Mouse (Mus musculus) spleen, adult 18-20 months (tissue): ENCODE data around the gene Lrrc4.
A peak's percentile ranks its signal among the peaks of the same experiment; 100 is the strongest.

Source experiments
- DNase-seq, 2 experiments: peaks; one replicate each; pipeline ENCODE4 v3.0.0; 2022; ENCODE audit warnings: mixed read lengths in 2 of 2

The Lrrc4 gene

DNA sequence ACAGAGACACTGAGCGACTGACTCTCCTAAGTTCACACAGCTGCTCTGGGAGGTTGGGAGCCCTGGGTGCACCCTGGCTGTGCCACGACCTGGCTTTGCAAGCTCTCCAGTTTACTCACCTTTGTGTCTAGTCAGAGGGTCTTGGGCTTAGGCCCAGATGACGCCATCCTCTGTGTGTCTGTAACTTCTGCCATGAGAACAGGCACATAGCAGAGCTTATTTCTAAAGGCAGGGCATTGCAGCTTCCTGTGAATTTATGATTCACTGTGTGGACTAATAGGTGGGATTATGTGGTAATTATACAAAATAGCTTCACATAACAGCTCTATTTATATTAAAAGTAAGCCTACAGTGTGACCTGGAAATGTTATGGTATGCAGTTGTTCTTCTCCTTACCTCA is 168.5 kb downstream of the Lrrc4 start:
- no peak for DNase-seq

DNA sequence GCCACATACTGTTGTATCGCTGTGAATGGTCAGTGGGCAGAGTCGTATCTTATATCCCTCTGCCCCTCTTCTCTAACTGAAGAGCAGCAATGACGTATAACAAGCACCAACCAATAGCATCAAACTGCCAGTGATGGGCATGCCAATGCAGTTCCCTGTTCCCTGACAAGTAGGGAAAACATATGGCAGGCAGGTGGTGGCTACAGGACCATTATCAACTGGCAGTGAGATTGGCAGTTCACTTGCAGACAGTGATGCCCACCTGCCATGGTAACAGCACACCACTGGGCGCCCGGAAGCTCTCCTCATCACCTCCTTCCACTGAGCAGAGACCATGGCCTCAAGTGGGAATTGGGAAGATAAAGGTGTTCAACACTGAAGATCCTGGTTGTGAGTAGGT is 175.0 kb downstream of the Lrrc4 start:
- DNase-seq: no peak

DNA sequence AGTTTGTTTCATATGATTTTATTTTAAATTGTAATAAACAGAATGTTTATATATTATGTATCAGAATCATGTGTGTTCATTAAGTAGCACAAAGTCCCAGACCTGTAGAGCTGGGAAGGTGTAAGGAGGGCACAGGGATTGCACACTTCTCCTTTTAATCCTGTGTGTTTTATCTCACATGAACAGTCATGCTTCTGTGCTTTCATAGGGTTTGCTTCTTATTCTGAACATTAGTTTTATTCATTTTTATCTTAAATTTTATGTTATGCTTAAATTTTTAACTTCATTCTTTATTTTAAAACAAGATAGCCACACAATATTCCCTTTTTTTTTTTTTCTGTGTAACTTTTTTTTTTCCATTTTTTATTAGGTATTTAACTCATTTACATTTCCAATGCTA is 186.3 kb downstream of the Lrrc4 start:
- no peak for DNase-seq

DNA sequence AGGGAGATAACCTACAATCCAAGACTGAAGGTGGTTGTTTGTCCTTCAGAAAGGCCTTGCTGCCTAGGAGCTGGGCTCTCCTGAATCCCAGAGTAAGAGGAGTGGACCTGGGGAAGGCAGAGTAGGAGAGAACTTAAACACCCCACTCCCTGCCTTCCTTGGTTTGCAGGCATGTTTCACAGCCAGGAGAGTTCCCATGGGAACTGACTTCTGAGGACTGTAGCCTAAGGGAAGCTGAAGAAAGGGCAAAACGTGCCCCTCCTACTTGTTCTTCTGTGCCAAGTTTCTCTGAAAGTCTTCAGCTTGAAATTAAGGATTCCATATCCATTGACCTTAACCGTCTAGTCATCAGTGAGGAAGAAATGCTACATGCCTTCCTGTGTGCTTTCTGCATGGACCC is 188.6 kb downstream of the Lrrc4 start:
- no peak for DNase-seq

DNA sequence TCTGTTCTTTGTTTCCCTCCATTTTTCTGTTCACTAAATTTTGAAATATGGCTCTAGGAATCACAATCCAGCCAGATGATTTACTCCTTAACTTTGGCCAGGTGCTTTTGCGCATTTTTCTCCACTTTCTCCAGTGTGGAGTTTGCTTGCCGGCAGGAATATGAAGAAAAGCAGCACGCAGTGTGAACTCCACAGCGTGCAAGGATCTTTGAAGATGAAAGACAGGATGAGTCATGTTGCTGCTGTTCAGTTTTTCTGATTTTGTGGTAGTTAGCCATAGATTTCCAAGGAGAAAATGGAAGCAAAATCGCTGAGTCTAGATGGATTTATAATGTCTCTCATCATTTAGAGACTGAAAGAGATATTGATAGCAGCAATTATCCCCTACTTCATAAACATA is 191.5 kb downstream of the Lrrc4 start:
- DNase-seq: no peak

DNA sequence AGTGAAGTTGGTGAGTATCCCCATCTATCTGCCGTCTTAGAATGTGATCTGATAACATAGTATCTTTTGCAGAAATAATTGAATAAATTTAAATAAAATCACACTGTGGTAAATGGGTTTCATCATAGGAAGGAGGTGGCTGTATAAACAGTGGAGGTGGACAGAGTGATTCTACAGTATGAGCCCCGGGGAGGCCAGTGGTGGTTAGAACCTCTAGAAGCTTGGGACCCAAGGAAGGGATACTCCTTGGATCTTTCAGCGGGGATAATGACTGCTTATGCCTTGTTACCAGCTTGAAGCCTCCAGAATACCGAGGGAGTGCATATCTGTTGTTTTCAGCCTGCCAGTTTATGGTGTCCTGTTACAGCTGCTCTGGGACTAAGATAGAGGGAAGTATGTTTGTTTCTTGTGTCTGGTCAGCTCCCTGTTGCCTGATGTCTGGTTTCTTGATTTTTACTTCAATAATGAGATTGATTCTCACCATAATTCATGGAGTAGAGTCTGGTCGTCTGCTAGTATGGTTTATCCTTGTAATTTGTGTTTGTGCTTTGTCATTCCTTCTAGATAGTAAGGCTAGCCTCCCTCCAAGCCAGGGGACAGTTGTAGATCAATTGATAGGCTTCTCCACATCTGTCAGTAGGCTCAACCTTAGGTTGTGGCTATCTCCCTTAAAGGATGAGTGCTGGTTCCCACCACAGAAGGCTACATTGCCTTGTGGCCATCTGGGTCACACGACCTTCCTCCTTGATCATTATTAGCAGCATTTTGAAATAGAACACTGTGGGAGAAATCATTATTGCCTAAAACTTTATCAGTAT is 195.8 kb downstream of the Lrrc4 start:
- no peak for DNase-seq

DNA sequence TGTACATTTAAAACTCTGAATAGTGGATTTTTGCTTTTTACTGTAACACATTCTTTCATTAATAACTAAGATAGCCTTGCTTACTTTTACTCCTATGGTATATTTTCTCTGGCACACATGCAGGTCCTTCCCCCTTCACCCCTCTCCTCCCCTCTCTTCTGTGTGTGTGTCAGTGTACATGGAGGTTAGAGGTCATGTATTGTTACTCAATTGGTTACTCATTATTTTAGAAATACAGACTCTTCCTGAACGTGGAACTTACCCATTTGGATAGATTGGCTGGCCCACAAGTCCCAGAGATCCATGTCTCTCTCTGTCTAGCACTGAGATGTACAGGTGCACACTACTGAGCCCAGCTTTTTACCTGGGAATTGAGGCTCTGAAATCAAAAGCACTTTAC is 196.5 kb downstream of the Lrrc4 start:
- no peak for DNase-seq

DNA sequence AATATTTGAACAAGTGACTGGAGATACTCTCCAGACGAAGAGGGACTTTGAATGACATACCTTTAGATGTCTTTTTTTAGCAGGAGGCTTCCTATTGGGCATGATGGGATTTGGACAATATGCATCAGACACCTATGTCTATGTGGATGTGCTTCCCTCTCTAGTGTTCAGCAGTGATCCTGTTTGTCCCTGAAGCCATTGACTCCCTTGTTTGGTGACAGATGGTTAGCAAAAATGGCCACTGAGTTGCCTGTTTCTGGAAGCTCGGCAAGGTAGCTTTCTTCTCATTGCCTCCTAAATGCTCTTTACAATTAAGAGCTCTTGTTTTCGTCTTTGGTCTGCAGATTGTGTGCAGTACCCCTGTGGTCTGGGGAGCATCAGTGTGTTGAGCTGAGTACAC is 197.9 kb downstream of the Lrrc4 start:
- DNase-seq: no peak

DNA sequence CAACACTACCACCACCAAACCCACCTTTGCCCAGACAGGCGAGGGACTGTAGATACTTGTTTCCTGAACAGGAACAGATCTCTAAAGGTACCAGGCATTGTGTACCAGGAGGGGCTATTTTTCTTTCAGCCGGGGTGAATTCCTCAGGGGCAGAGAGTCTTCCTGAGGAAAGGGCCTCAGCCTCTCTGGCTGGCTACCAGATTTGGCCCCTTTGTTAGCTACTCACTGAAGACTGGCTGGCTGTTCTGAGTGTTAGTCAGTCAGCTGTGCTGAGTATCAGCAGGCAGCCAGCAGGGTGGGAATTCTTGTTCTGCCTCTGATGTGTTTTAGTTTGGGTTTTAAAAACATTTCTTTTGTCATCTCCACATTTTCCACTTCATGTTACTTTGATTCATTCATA is 198.4 kb downstream of the Lrrc4 start:
- no peak for DNase-seq

DNA sequence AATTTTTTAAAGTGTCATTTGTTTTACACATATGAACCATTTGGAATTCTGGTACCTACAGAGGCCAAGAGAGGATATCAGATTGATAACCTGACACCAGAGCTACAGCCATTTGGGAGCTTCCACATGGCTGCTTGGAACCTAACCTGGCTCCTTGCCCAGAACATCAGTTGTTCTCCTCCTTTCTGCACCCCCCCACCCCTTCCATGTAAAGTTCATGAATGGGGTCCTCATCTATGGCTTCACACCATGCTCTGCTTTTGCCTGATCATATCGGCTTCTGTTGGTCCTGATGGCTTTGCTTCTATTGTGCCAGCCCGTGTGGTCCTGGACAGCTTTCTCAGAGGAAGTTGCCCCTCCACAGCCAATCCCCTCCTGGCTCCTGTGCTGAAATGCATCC is 200.6 kb downstream of the Lrrc4 start:
- DNase-seq: no peak

DNA sequence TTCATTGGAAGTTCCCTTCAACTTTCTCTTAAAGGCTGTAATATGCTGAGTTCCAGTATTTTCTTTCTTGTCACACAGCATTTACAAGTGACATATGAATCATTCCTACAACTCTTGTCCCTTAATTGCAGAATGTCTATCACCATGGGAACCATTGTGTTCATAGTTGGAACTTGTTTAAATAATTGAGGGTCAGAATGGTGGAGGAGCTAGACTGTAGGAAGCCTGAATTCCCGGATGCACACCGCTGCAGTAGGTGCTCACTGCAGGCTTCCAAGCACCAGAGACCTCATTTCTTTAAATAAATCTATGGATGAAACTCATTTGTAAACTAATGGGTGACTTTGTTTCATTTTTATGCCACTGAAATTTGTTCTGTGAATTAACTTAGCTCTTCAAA is 201.7 kb downstream of the Lrrc4 start:
- DNase-seq: no peak

DNA sequence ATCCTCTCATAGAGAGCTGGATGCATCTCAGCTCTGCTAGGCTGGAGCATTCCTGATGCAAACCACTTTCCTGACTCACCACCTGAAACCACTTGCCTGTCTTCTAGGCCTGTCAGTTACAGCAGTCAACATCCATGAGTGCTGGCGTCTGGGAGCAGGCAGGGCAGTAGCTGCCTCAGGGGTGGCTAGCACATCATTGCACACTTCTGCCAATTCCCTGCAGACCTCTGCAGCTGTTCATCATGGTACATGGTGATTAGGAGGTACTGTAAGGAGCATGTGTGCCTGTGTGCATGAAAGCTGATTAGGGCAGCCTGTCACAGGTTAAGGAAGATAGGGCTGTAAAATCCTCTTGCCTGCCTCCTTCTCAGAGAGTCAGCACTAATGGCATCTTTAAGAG is 203.1 kb downstream of the Lrrc4 start:
- no peak for DNase-seq

DNA sequence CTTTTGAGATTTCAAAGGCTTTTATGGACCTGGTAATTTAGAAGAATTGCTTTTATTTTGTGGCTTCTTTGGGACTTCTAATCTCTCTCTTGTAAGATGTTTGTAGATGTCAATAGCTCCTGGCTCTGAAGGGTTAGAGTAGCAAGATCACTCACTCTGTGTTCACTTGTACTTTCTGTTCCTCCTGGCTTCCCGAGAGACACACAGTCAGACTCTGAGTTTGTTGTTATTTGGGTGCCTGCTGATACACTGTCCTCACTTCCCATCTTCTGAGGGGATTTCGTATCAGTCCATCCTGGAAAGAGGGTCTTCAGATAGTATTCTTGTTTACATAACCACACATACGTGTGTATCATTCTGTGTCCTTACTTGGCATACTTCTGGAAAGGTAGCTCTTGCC is 208.6 kb downstream of the Lrrc4 start:
- no peak for DNase-seq

DNA sequence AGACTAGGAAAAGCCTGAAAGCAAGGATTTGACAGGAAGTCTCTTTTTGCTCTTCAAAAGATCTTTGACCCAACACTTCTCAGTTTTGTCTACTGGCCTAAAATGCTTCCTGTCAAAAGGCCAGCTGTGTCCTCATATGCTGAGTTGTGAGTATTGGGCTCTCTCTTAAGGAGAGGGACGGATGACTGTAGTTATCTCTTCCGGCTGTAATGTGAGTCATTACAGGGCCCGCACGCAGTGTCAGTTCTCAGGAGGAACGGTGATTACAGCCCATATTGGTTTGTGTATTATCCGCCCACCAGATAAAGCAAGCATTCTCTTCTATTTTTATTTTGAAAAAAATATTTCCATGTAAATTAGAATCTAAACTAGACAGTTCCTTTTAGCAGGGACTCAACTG is 209.0 kb downstream of the Lrrc4 start:
- no peak for DNase-seq

DNA sequence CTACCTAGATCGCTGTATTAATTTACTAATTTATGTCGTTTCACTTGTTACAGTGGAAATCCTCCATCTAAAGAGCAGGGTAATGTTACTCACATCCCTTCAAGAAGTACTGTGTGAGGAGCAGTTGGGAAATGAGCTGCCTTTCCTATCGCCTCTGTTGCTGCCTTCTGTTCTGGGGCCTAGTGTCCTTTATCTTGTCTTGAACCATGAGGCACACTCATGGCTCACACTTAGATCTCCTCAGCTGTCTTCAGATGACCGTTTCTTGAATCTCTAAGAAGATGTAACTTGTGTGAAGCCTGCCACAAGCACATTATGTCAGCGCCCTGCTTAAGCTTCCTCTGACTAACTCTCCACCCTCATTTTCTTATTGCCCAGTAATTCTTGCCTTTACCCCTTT is 209.6 kb downstream of the Lrrc4 start:
- no peak for DNase-seq

DNA sequence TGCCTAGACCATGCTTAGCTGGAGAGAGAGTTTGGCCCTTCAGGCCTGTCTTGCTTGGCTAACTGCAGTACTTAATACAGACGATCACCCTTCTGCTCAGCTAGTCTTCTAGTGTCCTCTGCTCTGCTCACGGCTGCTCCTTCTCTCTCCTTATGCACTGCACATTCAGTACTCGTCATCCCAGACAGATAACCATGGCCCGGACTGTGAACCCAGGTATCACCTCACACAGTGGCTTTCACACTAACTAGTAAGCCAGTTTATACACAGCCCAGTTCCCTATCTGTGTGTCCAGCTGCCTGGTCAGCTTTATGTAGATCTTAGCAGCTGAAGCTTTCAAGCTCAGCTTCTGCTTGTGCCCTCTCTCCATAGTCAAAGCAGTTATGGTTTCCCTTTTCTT is 210.1 kb downstream of the Lrrc4 start:
- DNase-seq: no peak

DNA sequence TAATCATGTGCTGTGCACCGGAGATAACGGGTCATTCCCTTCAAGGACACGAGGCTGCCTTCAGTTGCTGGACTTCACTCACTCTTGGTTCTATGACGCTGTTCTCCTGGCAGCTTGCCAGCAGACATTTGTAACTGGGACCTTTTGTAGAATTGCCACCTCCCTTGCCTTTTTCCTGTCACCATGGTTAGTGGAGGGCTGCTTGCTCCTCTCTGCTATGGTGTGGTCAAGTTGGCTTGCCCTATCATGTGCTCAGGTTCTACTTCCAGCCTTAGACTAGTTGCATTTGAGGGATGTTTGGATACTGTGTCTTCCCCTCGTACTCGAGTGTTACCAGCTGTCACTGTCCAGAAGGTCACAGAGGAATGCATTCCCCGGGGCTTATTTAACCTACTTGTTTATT is 212.8 kb downstream of the Lrrc4 start:
- DNase-seq: peak in 1 of 2 experiments; percentile 17

DNA sequence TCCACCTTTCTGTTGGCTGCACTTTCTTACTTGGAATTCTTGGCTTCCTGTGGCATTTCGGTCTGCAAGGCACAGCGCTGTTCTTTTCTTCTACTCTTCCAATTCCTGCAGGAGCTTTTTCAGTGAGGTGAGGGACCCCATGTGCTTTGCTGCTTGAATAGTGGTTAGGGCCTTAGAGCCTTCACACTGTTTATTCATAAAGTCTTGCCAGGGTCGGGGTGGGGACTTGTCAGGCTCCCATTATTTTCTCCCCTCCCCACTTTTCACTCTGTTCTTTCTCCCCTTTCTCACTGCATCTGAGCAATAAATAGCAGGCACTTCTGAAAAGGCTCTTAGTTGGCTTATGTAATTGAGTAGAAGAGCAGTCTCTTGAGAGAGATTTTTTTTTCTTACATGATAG is 213.2 kb downstream of the Lrrc4 start:
- no peak for DNase-seq

DNA sequence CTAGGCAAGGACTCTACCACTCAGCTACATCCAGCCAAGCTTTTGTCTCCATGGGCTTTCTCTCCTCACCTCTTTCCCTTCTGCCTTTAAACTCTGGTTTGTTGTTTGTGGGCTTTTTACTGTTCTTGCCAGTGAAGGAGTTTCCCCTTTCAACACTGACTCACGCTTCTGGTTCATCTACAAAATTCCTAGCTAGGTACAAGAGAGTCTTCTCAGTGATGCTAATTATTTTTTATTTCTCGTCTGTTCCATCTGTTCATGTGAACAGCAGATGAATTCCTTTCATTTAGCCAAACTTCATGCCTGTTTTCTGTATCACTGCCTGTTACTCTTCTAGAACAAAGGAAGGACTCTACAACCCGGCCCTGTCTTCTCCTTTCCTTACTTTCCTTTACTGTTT is 215.6 kb downstream of the Lrrc4 start:
- no peak for DNase-seq

DNA sequence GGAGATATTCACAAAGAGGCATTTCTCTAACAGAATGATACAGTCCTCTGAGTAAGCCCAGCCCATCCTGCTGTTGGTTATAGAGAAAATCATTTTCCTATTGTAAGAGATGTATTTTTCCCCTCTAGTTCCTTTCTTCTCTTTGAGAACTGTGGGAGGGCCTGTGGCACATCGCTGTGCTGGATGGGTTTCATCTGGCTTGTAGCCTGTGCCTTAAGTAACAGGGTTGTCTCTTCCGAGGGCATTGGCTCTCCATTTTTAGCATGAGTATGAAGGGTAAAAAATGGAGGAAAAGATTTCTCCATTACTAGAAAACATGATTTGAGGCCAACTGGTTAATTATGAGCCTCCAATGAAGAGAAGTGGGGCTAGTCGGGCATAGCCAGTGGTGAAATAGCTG is 216.1 kb downstream of the Lrrc4 start:
- no peak for DNase-seq

DNA sequence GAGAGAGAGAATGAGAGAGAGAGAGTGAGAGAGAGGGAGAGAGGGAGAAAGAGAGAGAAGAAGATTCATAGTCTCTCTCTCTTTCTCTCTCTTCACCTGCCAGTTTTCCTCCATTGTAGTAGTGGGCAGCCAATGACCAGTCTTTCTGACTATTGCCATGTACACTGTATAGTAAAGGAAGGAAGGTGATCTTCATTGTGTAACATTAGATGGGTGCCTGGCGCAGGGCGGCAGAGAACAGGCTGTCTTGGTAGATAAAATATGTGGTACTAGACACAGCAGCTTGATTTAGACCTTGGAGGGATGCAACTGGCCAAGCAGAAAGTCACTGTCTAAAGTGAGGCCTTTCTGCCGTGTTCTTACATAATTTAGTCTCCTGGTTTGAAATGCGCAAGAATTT is 216.7 kb downstream of the Lrrc4 start:
- DNase-seq: no peak

DNA sequence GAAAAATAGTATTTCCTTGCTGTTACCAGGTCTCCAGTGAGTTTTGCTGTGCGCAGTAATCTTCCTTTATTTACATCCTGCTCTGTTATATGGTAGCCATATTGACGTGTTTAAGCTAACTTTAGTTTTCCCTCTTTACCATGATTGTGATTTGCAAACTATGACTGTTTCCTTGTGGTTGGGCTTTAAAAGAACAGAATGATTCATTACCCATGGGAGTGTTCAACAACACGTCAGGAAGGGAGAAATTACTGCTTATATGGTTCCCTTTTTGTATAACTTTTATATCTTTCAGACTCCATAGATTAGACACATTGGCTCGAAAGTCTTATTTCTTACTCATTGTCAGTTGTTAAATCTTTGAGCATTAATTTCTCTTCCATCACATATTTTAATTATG is 218.1 kb downstream of the Lrrc4 start:
- no peak for DNase-seq
